Mouse (Mus musculus) liver, adult 2 months (tissue): ENCODE measurements at regions not wholly inside any gene's neighbourhood (a gene's known extent, or its start where the extent isn't known, plus 50 kb on each side); places are given as distances from the start of the nearest gene placed in this dataset.

Experiments
- DNase-seq: peaks from one replicate; pipeline ENCODE4 v3.0.0-alpha.2; 2011; ENCODE audit warnings: low read depth, low spot score; ENCODE audit errors: extremely low read depth
- H3K27ac ChIP-seq: fragments of 200-500 bp; replicated peaks from 2 replicates; pipeline ENCODE4 v1.5.1; 2012; ENCODE audit warnings: low read depth, mild to moderate bottlenecking, control low read depth, inconsistent platforms, low read length; ENCODE audit not compliant: insufficient read depth
- H3K27me3 ChIP-seq: fragments of 200-500 bp; 2 replicates; pipeline ENCODE4 v1.6.1; 2012; ENCODE audit warnings: mild to moderate bottlenecking, moderate library complexity, low read length, inconsistent platforms; ENCODE audit not compliant: control insufficient read depth, insufficient read depth
- H3K36me3 ChIP-seq: fragments of 200-500 bp; 2 replicates; pipeline ENCODE4 v1.6.1; 2012; ENCODE audit warnings: low read length, inconsistent platforms; ENCODE audit not compliant: control insufficient read depth, insufficient read depth
- H3K4me1 ChIP-seq: fragments of 200-500 bp; 2 replicates; pipeline ENCODE4 v1.6.1; 2011; ENCODE audit warnings: low read length; ENCODE audit not compliant: control insufficient read depth, insufficient read depth
- H3K4me3 ChIP-seq: fragments of 200-500 bp; 2 replicates; pipeline ENCODE4 v1.5.1; 2011; ENCODE audit warnings: low read depth, mild to moderate bottlenecking, control low read depth, low read length, moderate library complexity; ENCODE audit not compliant: insufficient read depth
- H3K79me2 ChIP-seq: fragments of 200-500 bp; 2 replicates; pipeline ENCODE4 v1.6.1; 2012; ENCODE audit warnings: inconsistent platforms, mild to moderate bottlenecking, low read length, moderate library complexity; ENCODE audit not compliant: control insufficient read depth, insufficient read depth
- H3K9ac ChIP-seq: fragments of 200-500 bp; 2 replicates; pipeline ENCODE4 v1.6.1; 2012; ENCODE audit warnings: low read depth, mild to moderate bottlenecking, control low read depth, inconsistent platforms, low read length
- CTCF ChIP-seq: fragments of 200-500 bp; IDR thresholded peaks from 2 replicates; pipeline ENCODE4 v1.5.1; 2011; ENCODE audit warnings: low read depth, low read length, control low read depth
- POLR2A ChIP-seq: fragments of 200-500 bp; IDR thresholded peaks from 2 replicates; pipeline ENCODE4 v1.6.1; 2011; ENCODE audit warnings: low read length, control low read depth; ENCODE audit not compliant: insufficient read depth; ENCODE audit errors: extremely low read depth
- WGBS: fragments of 180-500 bp; shearing (Covaris S2); methylation state at CpG from one replicate; pipeline ENCODE4 v1.1.7; 2018; 5-methylcytosine and 5-hydroxymethylcytosine counted together

DNA sequence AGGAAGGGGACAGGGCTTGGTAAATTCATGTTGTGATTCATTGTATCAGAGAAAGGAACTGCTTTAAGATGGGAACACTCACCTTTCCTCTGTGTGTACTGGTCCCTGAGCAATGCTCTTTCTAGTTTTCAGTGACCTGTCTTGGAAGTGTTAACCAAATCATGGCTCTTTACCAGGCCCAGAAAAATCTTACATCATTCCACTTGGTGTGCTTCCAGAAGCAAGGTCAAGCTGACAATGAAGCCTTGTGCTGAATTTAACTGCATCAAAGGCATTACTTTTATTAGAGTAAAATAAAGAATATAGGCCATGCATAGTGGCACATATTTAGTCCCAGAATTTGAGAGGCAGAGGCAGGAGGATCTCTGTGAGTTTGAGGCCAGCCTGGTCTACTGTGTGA is 75.4 kb upstream of the Hmgn3 start:
- TF ChIP-seq CTCF (no peak), POLR2A (no peak)

DNA sequence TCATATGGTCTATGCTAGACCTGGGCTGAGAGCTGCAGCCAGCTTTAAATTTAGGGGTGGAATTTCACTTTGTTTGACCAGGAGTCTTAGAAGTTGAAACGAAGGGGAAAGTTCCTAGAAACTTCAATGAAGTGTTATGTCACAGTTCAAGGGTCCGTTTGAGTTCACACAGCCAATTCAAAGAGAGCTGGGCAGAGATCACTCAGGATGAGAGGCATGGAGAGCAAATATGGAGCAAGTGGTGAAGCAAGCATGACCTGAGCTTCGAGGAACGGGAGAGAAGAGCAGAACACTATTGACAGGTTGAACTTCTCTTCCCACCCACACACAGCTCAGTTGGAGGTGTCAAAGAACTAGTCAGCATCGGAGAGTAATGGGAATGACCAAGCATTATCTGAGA is 56.1 kb upstream of the Hmgn3 start:
- no peaks in the 10 kb centered on the region for H3K36me3 ChIP-seq
- no peak overlapping the region for H3K9ac ChIP-seq
- no peaks in the 10 kb centered on the region for H3K79me2 ChIP-seq
- H3K4me1 ChIP-seq, result peaks cover 2% of the 10 kb centered on the region
- TF ChIP-seq CTCF, result no peak
- no peak for TF ChIP-seq POLR2A
- H3K27ac ChIP-seq, result no peak overlapping the region
- H3K4me3 ChIP-seq, result no peak overlapping the region
- 17% methylated on average over 5 of the region's 5 CpGs for WGBS
- peak; percentile 73 for DNase-seq
- H3K27me3 ChIP-seq, result no peaks in the 10 kb centered on the region

More for the DNA sequence above, 75.4 kb upstream of the Hmgn3 start:
- DNase-seq, result peak; percentile 88
- Histone ChIP-seq H3K9ac (no peak overlapping the region), H3K79me2 (no peaks in the 10 kb centered on the region), H3K4me1 (peaks cover 7% of the 10 kb centered on the region; the same call in 1 of the 2 replicates), H3K4me3 (no peak overlapping the region), H3K27ac (no peak overlapping the region), H3K27me3 (no peaks in the 10 kb centered on the region), H3K36me3 (no peaks in the 10 kb centered on the region)

DNA sequence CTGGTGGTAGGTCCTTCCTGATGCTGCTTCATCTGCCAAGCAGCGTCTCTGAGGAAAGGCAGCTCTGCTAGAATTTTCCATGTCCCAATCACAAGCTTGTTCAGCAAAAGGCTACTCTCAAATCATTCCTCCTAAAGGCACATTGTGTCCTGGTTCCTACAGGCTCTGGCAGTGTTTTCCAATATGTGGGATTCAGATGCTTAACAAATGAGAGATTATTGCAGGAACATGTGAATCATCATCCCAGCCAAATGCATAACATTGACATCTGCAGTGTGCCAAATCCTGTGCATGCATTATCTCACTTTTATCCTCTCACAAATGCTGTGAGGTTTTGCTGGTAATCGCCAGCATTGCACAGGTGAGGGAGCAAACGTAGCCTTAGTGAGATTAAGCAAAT is 53.3 kb upstream of the Hmgn3 start:
- WGBS, result 90% methylated on average over 3 of the region's 3 CpGs
- H3K27ac ChIP-seq, result no peak overlapping the region
- no peak overlapping the region for H3K9ac ChIP-seq
- TF ChIP-seq POLR2A, result no peak
- TF ChIP-seq CTCF, result no peak
- no peak for DNase-seq
- H3K27me3 ChIP-seq, result no peaks in the 10 kb centered on the region
- H3K4me1 ChIP-seq, result peaks cover 2% of the 10 kb centered on the region
- no peaks in the 10 kb centered on the region for H3K36me3 ChIP-seq
- no peaks in the 10 kb centered on the region for H3K79me2 ChIP-seq
- H3K4me3 ChIP-seq, result no peak overlapping the region

DNA sequence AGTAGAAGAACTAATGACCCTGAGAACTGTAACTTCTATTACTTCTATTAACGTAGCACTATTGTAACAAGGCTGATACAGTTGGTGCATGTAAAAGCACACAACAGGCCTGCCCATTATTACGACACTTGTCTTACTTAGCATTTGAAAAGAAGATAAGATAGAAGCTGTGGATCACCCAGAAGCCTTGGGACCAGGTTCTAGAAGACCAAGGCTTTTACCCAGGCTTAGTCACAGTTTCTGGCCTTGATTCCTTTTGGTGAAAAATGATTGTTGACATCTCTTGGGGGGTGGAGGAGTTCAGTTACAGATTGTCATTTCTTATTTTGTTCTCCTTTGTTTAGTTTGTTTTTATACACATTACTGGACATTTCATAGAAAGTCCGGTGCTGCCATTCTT is 52.7 kb upstream of the Hmgn3 start:
- no peak for DNase-seq
- no peaks in the 10 kb centered on the region for H3K27me3 ChIP-seq
- no peaks in the 10 kb centered on the region for H3K36me3 ChIP-seq
- no peak overlapping the region for H3K9ac ChIP-seq
- no peak overlapping the region for H3K4me3 ChIP-seq
- peaks cover 2% of the 10 kb centered on the region for H3K4me1 ChIP-seq
- H3K79me2 ChIP-seq, result no peaks in the 10 kb centered on the region
- H3K27ac ChIP-seq, result no peak overlapping the region
- 89% methylated on average over 3 of the region's 3 CpGs for WGBS
- no peak for TF ChIP-seq CTCF
- no peak for TF ChIP-seq POLR2A

DNA sequence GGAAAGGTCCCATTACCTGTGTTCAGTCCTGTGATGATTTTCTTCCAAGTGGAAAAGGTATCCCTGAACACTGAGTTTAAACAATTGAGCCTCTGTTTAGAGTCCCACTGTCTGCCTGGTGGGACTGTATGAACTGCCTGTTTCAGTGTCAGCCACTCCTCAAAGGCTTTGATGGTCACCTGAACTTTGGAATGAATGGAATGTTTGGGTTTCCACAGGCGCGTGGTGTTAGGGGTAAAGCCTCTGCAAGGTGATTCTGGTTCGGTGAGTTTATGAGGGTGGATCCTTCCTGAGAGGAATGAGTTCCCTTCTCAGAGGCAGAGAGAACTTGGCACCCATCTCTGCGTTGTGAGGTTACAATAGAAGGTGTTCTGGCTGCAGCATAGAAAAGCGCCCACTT is 50.5 kb upstream of the Hmgn3 start:
- no peaks in the 10 kb centered on the region for H3K27me3 ChIP-seq
- TF ChIP-seq CTCF (no peak), POLR2A (no peak)
- no peak for DNase-seq

More for the DNA sequence above, 50.5 kb upstream of the Hmgn3 start:
- H3K4me3 ChIP-seq, result no peak overlapping the region
- H3K9ac ChIP-seq, result no peak overlapping the region
- H3K36me3 ChIP-seq, result no peaks in the 10 kb centered on the region
- no peaks in the 10 kb centered on the region for H3K79me2 ChIP-seq
- no peaks in the 10 kb centered on the region for H3K4me1 ChIP-seq
- 51% methylated on average over 5 of the region's 5 CpGs for WGBS
- H3K27ac ChIP-seq, result no peak overlapping the region
